Mouse (Mus musculus) bone marrow, adult 2 months (tissue): ENCODE measurements around the gene Cldn7.

Experiments
- CTCF ChIP-seq: fragments of 200-500 bp; IDR thresholded peaks from 2 replicates; pipeline ENCODE4 v1.5.1; 2011; ENCODE audit warnings: low read length, control low read depth; ENCODE audit not compliant: control insufficient read depth, insufficient read depth
- POLR2A ChIP-seq: fragments of 200-500 bp; IDR thresholded peaks from 2 replicates; pipeline ENCODE4 v1.6.1; 2011; ENCODE audit warnings: low read depth, mild to moderate bottlenecking, control low read depth, low read length, borderline replicate concordance; ENCODE audit not compliant: control insufficient read depth

GRCm38 (mm10) chr11:69935137-69935879 is 29.3 kb upstream of the Cldn7 start, which contains the start of gene Ybx2:
- no peak for TF ChIP-seq POLR2A
- TF ChIP-seq CTCF: no peak
